Mouse (Mus musculus): ENCODE measurements around the gene Ntng1. TPM values are rescaled to one million over a fixed set of nuclear protein-coding genes. Genes with fewer than 3 reads are reported as not detected.

Ntng1 gene
- polyA plus RNA-seq, 1 experiment from 2014 or later = 0.72 TPM

Other genes starting within 250 kb of the Ntng1 start
- 26.9 and 27.1 TPM in 2 replicates for gene Prmt6, start 107.0 kb upstream of the Ntng1 start, polyA plus RNA-seq (2016; fragmentation: Nextera tagmentation; extraction: Ambion mirVana)